Mouse (Mus musculus) small intestine, adult 2 months (tissue): Measurements from ENCODE around the gene Nhej1.

Experiments
- CTCF ChIP-seq: fragments of 200-500 bp; IDR thresholded peaks from 2 replicates; pipeline ENCODE4 v1.5.1; 2012; ENCODE audit warnings: low read depth, mild to moderate bottlenecking, control low read depth, inconsistent platforms, low read length, moderate library complexity, mixed read lengths; ENCODE audit not compliant: insufficient replicate concordance, insufficient read length; ENCODE audit errors: extremely low read depth
- POLR2A ChIP-seq: fragments of 200-500 bp; IDR thresholded peaks from 2 replicates; pipeline ENCODE4 v1.6.1; 2012; ENCODE audit warnings: low read depth, mild to moderate bottlenecking, control low read depth, inconsistent platforms, low read length, moderate library complexity

DNA sequence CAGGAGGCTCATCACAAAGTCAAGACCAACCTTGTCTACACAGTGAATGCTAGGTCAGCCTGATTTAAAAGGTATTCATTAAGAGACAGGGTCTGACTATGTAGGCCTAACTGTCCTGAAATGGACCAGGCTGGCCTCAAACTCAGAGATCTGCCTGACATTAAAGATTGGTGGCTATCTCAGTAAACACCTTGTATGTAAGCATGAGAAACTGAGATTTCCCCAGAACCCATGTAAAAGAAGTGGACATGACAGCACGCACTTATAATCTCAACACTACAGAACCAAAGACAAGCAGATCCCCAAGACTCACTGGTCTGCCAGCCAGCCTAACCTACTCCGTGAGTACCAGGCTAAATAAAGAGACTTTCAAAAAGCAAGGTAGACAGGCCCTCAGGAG is 13.4 kb upstream of the Nhej1 start:
- TF ChIP-seq CTCF: no peak
- no peak for TF ChIP-seq POLR2A
